Mouse (Mus musculus): ENCODE measurements around the gene Lrmda. TPM values are rescaled to one million over a fixed set of nuclear protein-coding genes. Genes with fewer than 3 reads are reported as not detected.

Lrmda gene
- total and polyA plus RNA-seq, 3 experiments, result 5.1 to 5.9 TPM; not detected in 1

GRCm38 (mm10) chr14:22198021-22198420 is 178.5 kb downstream of the Lrmda start:
- no peaks in the 10 kb centered on the region for H3K79me2 ChIP-seq (ENCODE audit: control insufficient read depth, insufficient read depth, low read length, poor library complexity)
- no peaks in the 10 kb centered on the region for H3K36me3 ChIP-seq (ENCODE audit: control insufficient read depth in 1 of 2, insufficient read depth in 2 of 2, low read length in 2 of 2)
- H3K9me3 ChIP-seq (replicated peaks; ENCODE audit: insufficient read depth, low read length), result no peaks in the 10 kb centered on the region
- no peak overlapping the region for H3K9ac ChIP-seq (ENCODE audit: control insufficient read depth, low read depth, low read length, poor library complexity, severe bottlenecking)
- no peak overlapping the region for H3K27ac ChIP-seq (ENCODE audit: control insufficient read depth, low read depth, low read length)
- TF ChIP-seq USF1 (IDR thresholded peaks at IDR 0.05; ENCODE audit: low read depth, low read length) (no peak), MAX (IDR thresholded peaks at IDR 0.05; ENCODE audit: low read length) (no peak), SIN3A (IDR thresholded peaks at IDR 0.05; ENCODE audit: low read length) (no peak), E2F4 (IDR thresholded peaks at IDR 0.05; ENCODE audit: borderline replicate concordance, low read depth, low read length) (no peak), MXI1 (IDR thresholded peaks at IDR 0.05; ENCODE audit: low read depth, low read length) (no peak), NELFE (IDR thresholded peaks at IDR 0.05; ENCODE audit: low read depth, low read length) (no peak), CHD2 (IDR thresholded peaks at IDR 0.05; ENCODE audit: low read length) (no peak), EP300 (IDR thresholded peaks at IDR 0.05; ENCODE audit: low read depth in 1 of 2, low read length in 2 of 2) (no peak), GATA1 (IDR thresholded peaks at IDR 0.05; ENCODE audit: low read depth, low read length) (no peak), HCFC1 (IDR thresholded peaks at IDR 0.05; ENCODE audit: low read depth, low read length) (no peak), CTCF (IDR thresholded peaks at IDR 0.05 in 2 of 3, conservative IDR thresholded peaks at IDR 0.05 in 1 of 3; ENCODE audit: control insufficient read depth in 1 of 3, insufficient read depth in 1 of 3, low read depth in 2 of 3, low read length in 3 of 3, poor library complexity in 1 of 3, severe bottlenecking in 1 of 3) (no peak), JUND (IDR thresholded peaks at IDR 0.05; ENCODE audit: low read depth, low read length) (no peak), ELF1 (IDR thresholded peaks at IDR 0.05; ENCODE audit: low read depth, low read length) (no peak)
- DNase-seq (ENCODE audit: low read depth, low spot score), result no peak
- H3K4me3 ChIP-seq (ENCODE audit: control insufficient read depth in 1 of 2, insufficient read depth in 1 of 2, low read depth in 2 of 2, low read length in 2 of 2), result no peak overlapping the region
- H3K27me3 ChIP-seq (ENCODE audit: control insufficient read depth in 1 of 2, insufficient read depth in 2 of 2, low read length in 2 of 2), result no peaks in the 10 kb centered on the region
- H3K4me1 ChIP-seq (ENCODE audit: control insufficient read depth in 1 of 2, insufficient read depth in 2 of 2, low read length in 2 of 2), result no peaks in the 10 kb centered on the region

GRCm38 (mm10) chr14:22198641-22199425 is 179.3 kb downstream of the Lrmda start:
- H3K9me3 ChIP-seq (replicated peaks; ENCODE audit: insufficient read depth, low read length), result no peaks in the 10 kb centered on the region
- no peak overlapping the region for H3K27ac ChIP-seq (ENCODE audit: control insufficient read depth, low read depth, low read length)
- no peaks in the 10 kb centered on the region for H3K4me1 ChIP-seq (ENCODE audit: control insufficient read depth in 1 of 2, insufficient read depth in 2 of 2, low read length in 2 of 2)
- TF ChIP-seq MXI1 (IDR thresholded peaks at IDR 0.05; ENCODE audit: low read depth, low read length) (no peak), JUND (IDR thresholded peaks at IDR 0.05; ENCODE audit: low read depth, low read length) (no peak), ZMIZ1 (IDR thresholded peaks at IDR 0.05; ENCODE audit: low read depth, low read length) (no peak), RAD21 (IDR thresholded peaks at IDR 0.05; ENCODE audit: low read depth, low read length) (no peak)
- no peak overlapping the region for H3K4me3 ChIP-seq (ENCODE audit: control insufficient read depth in 1 of 2, insufficient read depth in 1 of 2, low read depth in 2 of 2, low read length in 2 of 2)
- H3K9ac ChIP-seq (ENCODE audit: control insufficient read depth, low read depth, low read length, poor library complexity, severe bottlenecking), result no peak overlapping the region
- no peaks in the 10 kb centered on the region for H3K27me3 ChIP-seq (ENCODE audit: control insufficient read depth in 1 of 2, insufficient read depth in 2 of 2, low read length in 2 of 2)
- no peak for DNase-seq (ENCODE audit: low read depth, low spot score)
- H3K36me3 ChIP-seq (ENCODE audit: control insufficient read depth in 1 of 2, insufficient read depth in 2 of 2, low read length in 2 of 2), result no peaks in the 10 kb centered on the region
- no peaks in the 10 kb centered on the region for H3K79me2 ChIP-seq (ENCODE audit: control insufficient read depth, insufficient read depth, low read length, poor library complexity)
